Mouse (Mus musculus) brain, embryonic 18.5 days (tissue): ENCODE results near the gene Btbd11.

Experiments
- DNase-seq: peaks from one replicate; pipeline ENCODE4 v3.0.0-alpha.2; 2012; ENCODE audit warnings: low read depth, low spot score

Gene Btbd11

GRCm38 (mm10) chr10:85475642-85476345, 89.2 kb downstream of the Btbd11 start:
- no peak for DNase-seq

DNA sequence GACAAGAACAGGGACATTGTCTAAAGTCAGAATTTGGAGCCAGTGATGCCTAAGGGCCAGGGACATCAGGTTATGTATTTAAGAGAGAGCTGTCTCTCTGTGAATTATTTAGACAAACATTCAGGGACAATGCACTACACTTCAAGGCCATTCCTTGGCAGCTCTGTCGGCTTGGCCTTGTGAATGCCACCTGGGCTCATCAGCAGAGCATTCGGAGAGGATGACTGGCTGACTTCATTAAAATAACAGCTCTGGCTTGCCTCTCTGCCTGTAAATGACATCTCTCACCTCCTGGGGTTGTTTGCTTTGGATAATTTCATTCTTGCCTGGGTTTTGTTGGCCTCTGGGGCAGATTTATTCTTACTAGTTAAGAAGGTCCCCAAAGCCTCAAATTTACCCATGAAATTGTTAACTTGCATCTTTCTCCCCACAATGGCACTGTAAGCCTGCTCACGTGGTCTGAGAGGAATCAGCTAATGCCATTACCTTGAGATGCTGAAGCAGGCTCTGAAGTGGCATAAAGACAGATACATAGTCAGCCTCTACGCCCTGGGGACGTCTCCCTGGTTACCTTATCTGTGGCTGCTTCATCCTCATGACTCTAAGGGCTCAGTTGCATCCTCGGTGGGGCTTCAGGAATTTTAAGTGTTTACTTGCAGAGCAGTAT, 93.5 kb downstream of the Btbd11 start:
- no peak for DNase-seq

- no peak for DNase-seq
Observed at GRCm38 (mm10) chr10:85481106-85481505, 94.5 kb downstream of the Btbd11 start.

- DNase-seq, result no peak
Observed at GRCm38 (mm10) chr10:85482064-85482473, 95.5 kb downstream of the Btbd11 start.

GRCm38 (mm10) chr10:85482480-85482879, 95.9 kb downstream of the Btbd11 start:
- no peak for DNase-seq

GRCm38 (mm10) chr10:85486456-85486855, 99.8 kb downstream of the Btbd11 start:
- no peak for DNase-seq

DNA sequence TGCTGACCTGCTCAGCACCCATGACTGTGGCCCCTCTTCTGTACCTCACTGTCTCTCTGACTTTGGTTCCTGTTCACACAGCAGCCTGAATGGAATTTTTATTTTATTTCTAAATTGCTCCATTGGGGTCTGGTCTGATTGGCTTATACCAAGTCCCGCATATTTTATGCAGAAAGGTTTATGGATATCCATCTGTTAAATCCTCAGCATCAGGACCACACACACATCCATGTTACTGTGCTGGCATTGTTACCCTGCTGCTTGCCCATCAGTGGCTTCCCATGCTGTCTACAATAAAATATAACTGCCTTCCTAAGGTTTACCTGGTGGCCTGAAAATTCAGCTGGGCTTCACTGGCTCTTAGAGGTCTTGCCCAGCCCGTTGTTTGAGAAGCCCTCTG, 106.0 kb downstream of the Btbd11 start:
- no peak for DNase-seq

GRCm38 (mm10) chr10:85496358-85496757, 109.7 kb downstream of the Btbd11 start:
- no peak for DNase-seq

DNA sequence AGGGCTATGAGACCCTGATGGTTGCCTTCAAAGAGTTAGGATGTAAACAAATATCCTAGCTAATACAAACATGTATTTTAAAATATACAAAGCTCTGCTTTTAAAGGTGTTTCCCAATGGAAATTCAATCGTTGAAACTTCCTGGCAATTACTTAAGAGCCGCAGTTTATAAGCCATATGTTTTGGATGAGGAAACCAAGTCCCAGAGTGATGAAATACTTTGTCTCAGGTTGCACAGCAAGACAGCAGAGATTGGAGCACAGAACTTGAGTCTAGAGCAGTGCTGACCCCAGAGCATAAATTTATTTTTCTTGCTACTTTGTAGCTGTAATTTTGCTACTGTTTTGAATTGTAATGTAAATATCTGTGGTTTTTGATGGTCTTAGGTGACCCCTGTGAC, 110.4 kb downstream of the Btbd11 start:
- DNase-seq, result no peak

- no peak for DNase-seq
Observed at GRCm38 (mm10) chr10:85497931-85498330, 111.3 kb downstream of the Btbd11 start.

DNA sequence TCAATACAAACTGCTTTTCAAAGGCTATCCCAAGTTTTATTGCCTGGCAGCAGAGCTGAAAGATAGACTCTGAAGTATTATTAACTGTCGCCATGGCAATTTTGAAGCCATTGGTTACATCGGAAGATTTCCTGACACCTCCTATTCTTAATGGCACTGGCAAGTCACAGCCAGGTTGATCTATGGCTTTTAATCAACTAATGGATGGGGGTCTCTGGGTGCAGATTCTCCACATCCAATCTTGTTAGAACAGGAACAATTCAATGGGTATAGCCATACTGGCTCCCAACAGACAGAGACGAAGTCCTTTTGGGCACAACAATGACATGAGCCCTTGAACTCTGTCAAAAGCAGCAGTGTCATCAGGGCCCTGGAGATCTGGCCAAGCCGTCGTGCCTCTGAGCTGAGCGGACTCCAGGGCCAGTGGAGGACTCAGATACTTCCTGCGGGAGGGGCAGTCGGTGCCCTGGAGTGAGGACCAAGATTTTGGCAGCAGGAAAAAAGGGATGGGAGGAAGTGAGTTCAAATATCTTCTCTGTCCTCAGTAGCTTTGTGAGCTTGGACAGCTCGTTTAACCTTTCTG, 114.0 kb downstream of the Btbd11 start:
- no peak for DNase-seq

GRCm38 (mm10) chr10:85501966-85502566, 115.5 kb downstream of the Btbd11 start:
- DNase-seq, result no peak

DNA sequence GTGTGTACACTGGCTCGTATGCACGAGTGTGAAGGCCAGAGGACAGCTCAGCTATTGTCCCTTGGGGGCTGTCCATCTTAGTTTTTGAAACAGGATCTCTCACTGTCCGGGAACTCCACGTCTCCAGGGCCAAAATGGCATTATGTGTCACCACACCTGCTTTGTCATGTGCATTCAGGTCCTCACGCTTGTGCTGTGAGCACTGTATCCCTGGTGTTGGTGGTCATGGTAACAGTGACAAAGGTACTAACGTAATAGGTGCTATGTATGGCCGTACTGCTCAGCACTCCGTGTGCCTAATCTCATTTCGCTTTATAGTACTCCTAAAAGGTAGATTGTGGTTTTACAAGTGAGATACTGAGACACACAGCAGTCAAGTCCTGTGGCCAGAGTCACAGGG, 116.0 kb downstream of the Btbd11 start:
- DNase-seq, result no peak

GRCm38 (mm10) chr10:85503453-85503852, 116.8 kb downstream of the Btbd11 start:
- no peak for DNase-seq

DNA sequence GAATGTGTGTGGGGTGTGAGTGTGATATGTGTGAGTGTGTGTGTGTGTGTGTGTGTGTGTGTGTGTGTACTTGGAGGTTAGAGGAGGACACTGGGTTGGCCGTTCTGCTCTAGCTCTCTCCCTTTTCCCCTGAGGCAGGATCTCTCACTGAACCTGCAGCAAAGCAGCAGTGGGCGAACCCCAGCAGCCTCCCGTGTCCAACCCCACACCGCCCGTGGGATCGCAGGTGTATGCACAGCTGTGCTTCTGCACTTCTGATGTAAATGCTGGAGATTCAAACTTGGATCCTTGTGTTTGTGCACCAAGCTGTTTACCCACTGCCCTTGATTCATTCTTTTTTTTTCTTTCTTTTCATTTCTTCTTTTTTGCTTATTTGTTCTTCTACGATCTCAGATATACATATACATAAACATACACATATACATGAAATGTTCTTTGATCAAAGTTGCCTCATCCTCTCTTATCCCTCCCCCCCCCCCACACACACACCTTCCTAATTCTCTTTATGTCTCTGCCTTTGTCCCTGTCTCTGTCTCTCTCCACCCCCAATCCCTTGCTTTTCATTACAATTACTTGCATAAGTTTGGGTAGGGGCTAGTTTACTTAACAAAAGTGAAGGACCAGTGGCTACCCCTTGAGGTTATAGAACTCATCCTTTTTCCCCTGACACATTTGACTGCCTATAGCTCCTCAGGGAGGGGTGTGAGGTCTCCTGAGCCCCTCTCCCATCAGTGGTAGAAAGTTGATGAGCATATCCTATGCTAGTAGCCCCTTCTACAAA, 120.8 kb downstream of the Btbd11 start:
- DNase-seq, result no peak

- no peak for DNase-seq
Observed at GRCm38 (mm10) chr10:85508193-85508794, 121.7 kb downstream of the Btbd11 start.

GRCm38 (mm10) chr10:85509000-85509399, 122.4 kb downstream of the Btbd11 start:
- DNase-seq, result no peak

GRCm38 (mm10) chr10:85510329-85510728, 123.7 kb downstream of the Btbd11 start:
- DNase-seq, result no peak

DNA sequence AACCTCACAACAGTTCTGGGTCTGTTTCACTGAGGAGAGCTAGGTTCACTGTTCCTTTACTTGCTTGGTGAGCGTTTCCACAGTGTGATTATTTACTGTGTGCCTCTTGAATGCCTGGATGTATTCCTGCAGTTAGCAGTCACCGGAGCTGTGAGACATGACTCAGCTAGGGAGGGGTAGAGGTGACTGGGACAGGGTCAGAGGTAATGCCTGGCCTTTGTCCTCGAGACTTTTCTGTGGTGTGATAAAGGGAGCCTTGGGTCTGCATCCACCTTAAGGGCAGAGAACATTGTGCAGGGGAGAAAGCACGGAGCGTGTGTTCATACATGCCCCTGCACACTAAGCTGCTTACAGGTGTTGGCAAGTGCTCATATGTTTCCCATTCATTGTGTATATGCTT, 126.2 kb downstream of the Btbd11 start:
- DNase-seq, result no peak

GRCm38 (mm10) chr10:85517223-85518110, 130.9 kb downstream of the Btbd11 start:
- no peak for DNase-seq

DNA sequence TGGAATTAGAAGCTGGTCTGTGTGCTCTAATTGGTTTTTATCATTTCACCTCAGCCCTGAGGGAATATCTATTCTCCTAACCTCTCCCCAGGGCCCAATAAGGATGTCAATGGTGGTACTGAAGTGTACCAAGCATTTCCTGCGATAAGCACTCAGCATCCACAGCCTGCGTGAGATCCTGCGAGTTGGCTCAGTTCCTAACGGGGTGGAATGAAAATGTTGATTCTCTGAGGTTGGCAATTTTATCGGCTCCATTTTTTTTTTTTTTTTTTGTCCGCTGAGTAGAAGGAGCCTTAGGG, 131.4 kb downstream of the Btbd11 start:
- DNase-seq, result no peak
